Mouse (Mus musculus) G1E (cell line): ENCODE data around the gene Nptxr.

Source experiments
- CTCF ChIP-seq: IDR thresholded peaks from 2 replicates; pipeline ENCODE4 v1.5.1; 2012; ENCODE audit warnings: low read depth, low read length, inconsistent platforms, mixed read lengths
- TAL1 ChIP-seq: conservative IDR thresholded peaks from 2 replicates; pipeline ENCODE4 v1.6.1; 2012; ENCODE audit warnings: low read depth, low read length, inconsistent platforms, mixed read lengths

- TF ChIP-seq CTCF = no peak
- no peak for TF ChIP-seq TAL1
Measured at GRCm38 (mm10) chr15:79797680-79798079, 6.9 kb downstream of the Nptxr start.
